Mouse (Mus musculus) lung, postnatal 14 days (tissue): ENCODE results near the gene Spg7.

ENCODE experiments used
- DNase-seq: peaks from one replicate; pipeline ENCODE4 v3.0.0; 2021

Gene Spg7

DNA sequence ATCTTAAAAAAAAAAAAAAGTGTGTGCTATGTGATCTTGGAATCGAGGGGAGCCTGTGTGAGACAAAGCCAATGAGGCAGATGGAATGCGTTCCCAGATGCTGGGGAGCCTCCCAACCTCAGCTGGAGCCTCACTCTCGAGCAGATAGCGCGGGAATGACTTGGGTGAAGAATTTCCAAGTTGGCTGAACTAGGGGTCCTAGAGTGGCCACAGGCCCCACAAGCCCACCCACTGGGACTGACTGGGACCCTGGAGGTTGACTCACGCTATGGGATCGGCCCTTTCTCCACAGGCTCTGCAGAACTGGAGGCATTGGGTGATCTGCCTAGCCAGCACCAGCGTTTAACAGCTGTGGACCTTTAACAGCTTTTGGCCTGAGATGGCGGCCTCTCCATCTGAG lies 73.5 kb downstream of the Spg7 start:
- DNase-seq = no peak

DNA sequence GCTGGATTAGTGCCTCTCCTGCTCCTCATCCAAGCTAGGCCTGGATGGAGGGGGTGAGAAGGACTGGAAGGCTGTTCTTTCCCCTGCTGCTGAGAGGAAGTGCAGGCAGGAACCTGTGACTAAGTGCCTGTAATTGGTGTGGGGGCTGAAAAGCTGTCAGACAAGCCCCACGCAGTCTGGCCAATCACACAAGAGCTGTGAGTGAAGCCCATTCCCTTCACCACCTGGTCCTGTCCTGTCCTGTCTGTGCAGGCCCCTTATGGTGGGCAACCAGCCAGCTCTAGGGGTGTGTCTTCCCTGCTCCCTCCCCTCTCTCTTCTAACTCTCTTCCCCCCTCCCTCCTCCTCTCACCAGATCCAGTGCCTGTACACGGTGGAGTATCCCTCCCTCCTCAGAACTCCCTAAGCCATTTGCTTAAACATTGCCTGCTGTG lies 74.9 kb downstream of the Spg7 start:
- peak; percentile 30 for DNase-seq

DNA sequence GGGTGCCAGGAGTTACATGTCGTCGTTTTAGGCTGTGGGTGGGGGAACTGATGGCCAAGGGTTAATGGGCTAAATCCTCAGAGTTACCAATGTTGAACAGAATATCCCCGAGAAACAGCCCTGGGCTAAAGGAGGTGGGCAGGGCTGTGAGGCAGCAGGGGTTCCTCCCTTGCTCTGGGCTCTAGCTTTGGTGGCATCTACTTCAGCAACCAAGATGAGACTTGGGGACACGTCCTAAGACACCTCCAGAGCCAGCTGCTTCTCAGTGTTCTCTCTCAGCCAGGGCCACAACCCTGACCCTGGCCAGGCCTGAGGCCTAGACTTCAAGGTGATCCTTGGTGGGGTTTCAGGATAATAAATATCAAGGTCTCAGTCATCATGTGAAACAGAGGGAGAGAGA lies 76.0 kb downstream of the Spg7 start:
- no peak for DNase-seq

DNA sequence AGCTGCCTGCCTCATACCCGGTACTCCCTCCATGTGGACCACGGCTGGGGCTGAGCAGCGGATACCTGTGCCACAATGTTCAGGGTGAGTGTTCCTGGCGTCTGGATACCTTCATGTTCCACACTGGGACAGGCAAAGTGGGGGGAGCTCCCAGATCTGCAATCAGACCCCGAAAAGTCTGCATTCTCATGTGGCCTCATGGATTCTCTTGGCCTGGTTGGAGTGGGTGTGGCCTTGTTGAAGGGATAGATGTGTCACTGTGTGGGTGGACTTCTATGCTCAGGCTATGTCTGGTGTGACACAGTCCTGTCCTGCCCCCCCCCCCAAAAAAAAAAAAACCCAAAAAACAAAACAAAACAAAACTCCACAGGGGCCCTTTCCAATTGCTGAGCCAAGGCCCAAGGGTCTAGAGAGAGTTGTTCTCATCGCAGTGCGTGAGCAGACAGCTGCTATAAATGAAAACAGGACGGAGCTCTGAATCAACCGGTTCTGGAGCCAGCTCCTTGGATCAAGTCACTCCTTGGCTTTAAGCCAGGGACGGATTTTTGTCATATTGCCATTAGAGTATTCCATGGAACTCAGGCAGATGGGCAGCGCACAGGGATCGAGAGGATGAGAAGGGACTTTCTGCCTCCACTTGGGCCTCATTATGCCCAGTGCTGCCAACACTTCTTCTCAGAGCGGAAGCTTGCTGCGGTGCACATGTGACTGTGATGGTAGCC lies 79.2 kb downstream of the Spg7 start:
- DNase-seq = peak; percentile 92

DNA sequence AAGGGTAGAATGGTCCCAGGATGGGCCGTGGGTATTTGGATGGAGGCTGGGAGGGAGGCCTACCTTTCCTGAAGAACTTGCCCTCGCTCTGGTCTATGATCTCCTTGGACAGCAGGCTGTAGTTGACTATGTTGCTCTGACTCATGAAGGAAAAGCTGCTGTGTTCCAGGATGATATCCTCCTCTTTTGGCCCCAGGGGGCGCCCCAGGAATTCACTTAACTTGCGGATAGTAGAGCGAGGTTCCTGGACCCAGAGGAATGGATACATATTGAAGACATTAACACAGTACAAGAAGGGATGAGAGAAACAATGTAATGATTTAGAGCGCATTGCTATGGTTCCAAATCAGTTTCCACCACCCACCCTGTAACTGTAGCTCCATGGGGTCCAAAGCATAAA lies 82.5 kb downstream of the Spg7 start:
- peak; percentile 71 for DNase-seq

DNA sequence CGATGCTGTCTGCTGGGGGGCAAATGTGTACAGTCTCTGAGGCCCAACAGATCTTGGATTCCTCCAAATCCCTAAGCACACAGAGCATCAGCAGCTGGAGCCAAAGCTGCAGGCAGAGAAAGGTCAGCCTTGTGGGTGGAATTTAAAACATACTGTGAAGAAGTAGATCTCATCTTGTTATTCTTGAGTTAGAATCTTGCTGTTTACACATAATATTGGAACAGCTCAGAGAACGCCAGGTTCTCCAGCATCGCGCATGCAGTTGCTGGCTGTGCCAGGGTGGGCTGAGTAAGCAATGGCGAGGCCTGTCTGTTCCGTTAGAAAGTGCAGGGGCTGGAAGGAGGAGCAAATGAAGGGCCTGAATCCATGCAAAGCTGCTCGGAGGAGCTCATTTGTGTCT lies 83.6 kb downstream of the Spg7 start:
- DNase-seq = peak; percentile 26
